Mouse (Mus musculus): ENCODE data around the gene 2210407C18Rik.

The 2210407C18Rik gene

GRCm38 (mm10) chr11:58615975-58616374 is at the start of gene 2210407C18Rik:
Gene 2210407C18Rik (minus strand): TSS chr11:58616075.
- no peak for DNase-seq (ENCODE audit: low spot score)

- no peak for DNase-seq (ENCODE audit: low spot score)
Observed at GRCm38 (mm10) chr11:58658596-58658995, 42.7 kb upstream of the 2210407C18Rik start, which contains the start of gene Olfr322. Gene Olfr322 (plus strand): TSS chr11:58658782.

GRCm38 (mm10) chr11:58655151-58655550 is 39.3 kb upstream of the 2210407C18Rik start:
- DNase-seq (ENCODE audit: low spot score) = no peak

GRCm38 (mm10) chr11:58643350-58643749 is 27.5 kb upstream of the 2210407C18Rik start:
- no peak for DNase-seq (ENCODE audit: low spot score)

- DNase-seq (ENCODE audit: low spot score) = no peak
Observed at GRCm38 (mm10) chr11:58641638-58642358, 25.9 kb upstream of the 2210407C18Rik start.

- no peak for DNase-seq (ENCODE audit: low spot score)
Observed at GRCm38 (mm10) chr11:58641057-58641456, 25.2 kb upstream of the 2210407C18Rik start.

- DNase-seq (ENCODE audit: low spot score) = no peak
Observed at GRCm38 (mm10) chr11:58640272-58640867, 24.5 kb upstream of the 2210407C18Rik start, which contains the start of gene Trim58. Gene Trim58 (plus strand): TSS chr11:58640465.

- peak; percentile 26 for DNase-seq (ENCODE audit: low spot score)
Observed at GRCm38 (mm10) chr11:58638176-58638701, 22.4 kb upstream of the 2210407C18Rik start.

- DNase-seq (ENCODE audit: low spot score) = peak; percentile 14
Observed at GRCm38 (mm10) chr11:58636376-58636977, 20.6 kb upstream of the 2210407C18Rik start.

- no peak for DNase-seq (ENCODE audit: low spot score)
Observed at GRCm38 (mm10) chr11:58634878-58635277, 19.0 kb upstream of the 2210407C18Rik start.

- no peak for DNase-seq (ENCODE audit: low spot score)
Observed at GRCm38 (mm10) chr11:58630401-58630800, 14.5 kb upstream of the 2210407C18Rik start, which contains the start of gene Olfr323. Gene Olfr323 (minus strand): TSS chr11:58630501.

GRCm38 (mm10) chr11:58626146-58626545 is 10.3 kb upstream of the 2210407C18Rik start:
- no peak for DNase-seq (ENCODE audit: low spot score)

- no peak for DNase-seq (ENCODE audit: low spot score)
Observed at GRCm38 (mm10) chr11:58618793-58619192, 2.9 kb upstream of the 2210407C18Rik start.

GRCm38 (mm10) chr11:58618369-58618768 is 2.5 kb upstream of the 2210407C18Rik start:
- DNase-seq (ENCODE audit: low spot score) = no peak

- DNase-seq (ENCODE audit: low spot score) = no peak
Observed at GRCm38 (mm10) chr11:58614526-58614925, 1.3 kb downstream of the 2210407C18Rik start.

- DNase-seq (ENCODE audit: low spot score) = no peak
Observed at GRCm38 (mm10) chr11:58613359-58613758, 2.5 kb downstream of the 2210407C18Rik start.

GRCm38 (mm10) chr11:58607030-58607429 is 8.8 kb downstream of the 2210407C18Rik start:
- DNase-seq (ENCODE audit: low spot score) = peak; percentile 15

GRCm38 (mm10) chr11:58606177-58606919 is 9.5 kb downstream of the 2210407C18Rik start:
- DNase-seq (ENCODE audit: low spot score) = no peak

- no peak for DNase-seq (ENCODE audit: low spot score)
Observed at GRCm38 (mm10) chr11:58605228-58605627, 10.6 kb downstream of the 2210407C18Rik start.

- no peak for DNase-seq (ENCODE audit: low spot score)
Observed at GRCm38 (mm10) chr11:58604688-58605087, 11.2 kb downstream of the 2210407C18Rik start.

GRCm38 (mm10) chr11:58602800-58603560 is 12.9 kb downstream of the 2210407C18Rik start:
- no peak for DNase-seq (ENCODE audit: low spot score)
